Mouse (Mus musculus): ENCODE results near the gene Gm20388.

DNA sequence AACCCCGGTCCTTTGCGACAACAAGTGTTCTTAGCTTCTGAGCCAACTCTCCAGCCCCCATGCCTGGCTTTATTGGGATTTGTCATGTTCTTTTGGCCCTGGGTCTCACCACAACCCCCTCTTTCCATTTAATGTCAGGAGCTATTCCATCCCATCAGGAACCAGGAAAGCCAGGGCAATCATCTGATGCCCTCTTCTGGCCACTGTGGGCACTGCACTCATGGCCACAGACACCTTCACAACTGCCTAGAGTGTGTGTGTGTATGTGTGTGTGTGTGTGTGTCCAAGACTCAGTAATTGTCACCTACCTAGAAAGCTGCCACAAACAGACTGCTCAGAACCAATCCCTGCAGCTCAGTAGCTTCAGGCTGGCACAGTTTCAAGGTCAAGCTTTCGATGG lies 23.5 kb upstream of the Gm20388 start:
- TF ChIP-seq CHD2 (IDR thresholded peaks at IDR 0.05; ENCODE audit: low read depth, low read length) (no peak), ZNF384 (IDR thresholded peaks at IDR 0.05; ENCODE audit: low read depth, low read length) (no peak)
